Mouse (Mus musculus) cerebellum, adult 11-12 months (tissue): ENCODE results near the gene Muc5b.
"Not testable (repeated sequence)": the region's sequence is repeated elsewhere in the genome, so short reads cannot be mapped to it uniquely, and the experiment has no call there.

ENCODE experiments used
- DNase-seq: peaks from one replicate; pipeline ENCODE4 v3.0.0; 2022

Muc5b gene

DNA sequence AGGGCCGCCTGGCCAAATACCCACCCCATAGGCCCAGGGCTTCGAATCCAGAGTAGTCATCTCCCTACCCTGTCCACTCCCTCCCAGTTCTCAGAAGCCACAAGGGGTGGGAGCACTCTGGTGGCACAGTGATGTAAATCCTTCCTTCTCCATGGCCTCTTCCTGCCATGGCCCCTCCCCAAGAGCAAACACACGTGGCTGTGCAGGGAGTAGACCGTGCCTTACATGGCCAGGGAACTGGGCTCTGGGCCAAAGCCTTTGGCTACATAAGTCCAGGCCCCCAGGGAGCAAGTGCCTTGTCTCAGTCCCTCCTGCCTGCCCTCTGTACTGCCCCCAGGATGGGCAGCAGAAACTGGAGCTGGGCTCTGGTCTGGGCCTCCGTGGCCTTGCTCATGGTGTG lies at the start of gene Muc5b:
Gene Muc5b, plus strand, starts transcription at position 292 of the 400 bp plus-strand sequence.
- no peak for DNase-seq

DNA sequence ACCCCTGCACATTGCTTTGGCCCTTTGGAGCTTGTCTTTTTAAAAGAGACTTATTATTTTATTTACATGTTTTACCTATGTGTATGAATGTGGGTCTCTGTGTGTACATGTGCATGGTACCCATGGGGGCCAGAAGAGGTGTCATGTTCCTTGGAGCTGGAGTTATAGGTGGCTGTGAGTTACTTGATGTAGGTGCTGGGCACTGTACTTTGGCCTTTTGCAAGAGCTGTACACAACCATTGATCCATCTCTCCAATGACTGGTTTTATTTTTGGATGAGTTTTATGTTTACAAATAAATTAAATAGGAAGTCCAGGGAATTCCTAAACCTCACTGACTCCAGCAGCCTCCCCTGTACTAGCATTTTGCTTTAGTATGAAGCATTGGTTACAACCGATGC lies 44.6 kb upstream of the Muc5b start:
- no peak for DNase-seq

GRCm38 (mm10) chr7:141803206-141803605 lies 35.7 kb upstream of the Muc5b start:
- no peak for DNase-seq

DNA sequence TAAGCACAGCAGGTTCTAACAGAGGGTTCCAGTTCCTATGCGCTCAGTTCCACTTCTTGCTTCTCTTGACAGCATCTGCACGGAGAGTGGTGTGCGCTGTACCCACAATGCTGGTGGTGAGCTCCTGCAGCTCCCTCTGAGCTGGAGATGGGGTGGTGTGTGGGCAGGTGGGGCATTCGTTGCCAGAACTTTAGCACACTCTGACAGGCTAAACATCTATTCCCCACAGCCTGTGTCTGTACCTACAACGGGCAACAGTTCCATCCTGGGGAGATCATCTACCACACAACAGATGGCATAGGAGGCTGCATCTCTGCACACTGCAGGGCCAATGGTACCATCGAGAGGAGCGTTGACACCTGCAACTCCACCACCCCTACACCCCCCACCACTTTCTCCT lies 33.5 kb upstream of the Muc5b start:
- DNase-seq: no peak

GRCm38 (mm10) chr7:141807823-141808222 lies 31.0 kb upstream of the Muc5b start:
- DNase-seq: not testable (repeated sequence)

DNA sequence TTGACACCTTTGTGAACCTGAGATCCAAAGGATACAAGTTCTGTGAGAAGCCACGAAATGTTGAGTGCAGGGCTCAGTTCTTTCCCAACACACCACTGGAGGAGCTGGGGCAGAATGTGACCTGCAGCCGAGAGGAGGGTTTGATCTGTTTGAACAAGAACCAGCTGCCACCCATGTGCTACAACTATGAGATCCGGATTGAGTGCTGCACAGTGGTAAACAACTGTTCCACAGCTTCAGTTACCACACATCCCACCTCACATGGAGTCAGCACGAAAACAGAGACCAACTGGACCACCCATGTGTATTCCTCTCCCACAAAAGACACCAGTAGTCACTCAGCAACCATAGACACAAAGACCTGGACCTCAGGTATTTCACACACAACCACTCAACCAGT lies 28.9 kb upstream of the Muc5b start:
- not testable (repeated sequence) for DNase-seq

DNA sequence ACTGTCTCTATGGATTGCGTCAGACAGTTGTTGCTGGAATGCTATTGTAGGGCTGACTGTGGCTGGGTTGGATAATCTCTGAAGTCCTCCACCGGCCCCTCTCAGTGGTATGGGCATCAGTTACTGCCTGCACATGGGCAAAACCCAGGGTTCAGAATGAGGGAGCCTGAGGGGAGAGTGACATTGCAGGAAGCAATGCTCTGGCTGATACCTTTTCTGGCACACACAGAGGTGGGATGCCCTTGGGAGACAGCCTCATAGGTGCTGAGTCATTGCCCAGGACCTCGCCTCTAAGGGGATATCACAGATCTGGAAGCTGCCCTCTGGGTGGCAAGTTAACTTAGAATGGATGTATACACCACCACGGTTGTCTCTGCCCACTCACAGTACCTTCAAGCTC lies 25.5 kb upstream of the Muc5b start:
- no peak for DNase-seq

DNA sequence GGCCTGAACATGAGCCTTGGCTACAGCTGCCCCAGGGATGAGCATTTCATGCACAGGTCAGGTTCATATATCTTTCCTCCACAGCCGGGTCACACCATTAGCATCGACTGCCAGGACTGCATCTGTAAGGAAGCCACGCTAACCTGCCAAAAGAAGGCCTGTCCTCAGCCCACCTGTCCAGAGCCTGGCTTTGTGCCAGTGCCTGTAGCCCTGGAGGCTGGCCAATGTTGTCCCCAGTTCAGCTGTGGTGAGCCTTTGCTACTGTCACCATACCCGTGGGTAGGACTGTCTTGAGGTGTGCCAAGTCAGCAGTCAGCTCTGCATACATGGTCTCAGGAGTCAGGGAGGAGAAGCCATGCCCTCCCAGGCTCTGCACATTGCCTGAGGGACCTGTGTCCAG lies 23.5 kb upstream of the Muc5b start:
- peak; percentile 20 for DNase-seq

DNA sequence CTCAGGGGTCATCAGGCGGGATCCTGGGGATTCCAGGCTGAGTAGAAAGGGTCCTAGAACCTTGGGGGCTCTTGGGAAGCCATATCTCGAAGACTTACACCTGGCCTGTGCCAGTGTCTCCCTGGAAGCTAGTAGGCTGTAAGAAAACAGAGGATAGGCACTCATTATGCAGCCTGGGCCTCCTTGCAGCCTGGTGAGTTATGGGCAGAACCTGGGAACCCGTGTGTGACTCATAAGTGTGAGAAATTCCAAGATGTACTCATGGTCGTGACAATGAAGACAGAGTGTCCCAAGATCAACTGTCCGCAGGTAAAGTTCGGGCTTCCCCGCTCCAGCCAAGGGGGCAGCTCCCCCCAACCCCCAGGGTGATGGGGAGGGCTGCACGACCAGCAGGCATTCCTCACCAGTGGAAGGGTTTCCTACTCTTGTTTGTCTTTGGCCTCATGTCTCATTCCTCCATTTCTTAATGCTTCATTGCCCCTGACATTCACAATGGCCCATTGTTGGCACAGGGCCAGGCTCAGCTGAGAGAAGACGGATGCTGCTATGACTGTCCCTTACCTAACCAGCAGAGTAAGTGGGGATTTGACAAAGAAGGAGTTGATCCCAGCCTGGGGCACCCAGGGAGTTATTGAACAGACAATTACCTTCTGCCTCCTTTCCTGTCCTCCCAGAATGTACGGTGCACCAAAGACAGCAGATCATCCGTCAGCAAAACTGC lies 21.4 kb upstream of the Muc5b start:
- DNase-seq: no peak

DNA sequence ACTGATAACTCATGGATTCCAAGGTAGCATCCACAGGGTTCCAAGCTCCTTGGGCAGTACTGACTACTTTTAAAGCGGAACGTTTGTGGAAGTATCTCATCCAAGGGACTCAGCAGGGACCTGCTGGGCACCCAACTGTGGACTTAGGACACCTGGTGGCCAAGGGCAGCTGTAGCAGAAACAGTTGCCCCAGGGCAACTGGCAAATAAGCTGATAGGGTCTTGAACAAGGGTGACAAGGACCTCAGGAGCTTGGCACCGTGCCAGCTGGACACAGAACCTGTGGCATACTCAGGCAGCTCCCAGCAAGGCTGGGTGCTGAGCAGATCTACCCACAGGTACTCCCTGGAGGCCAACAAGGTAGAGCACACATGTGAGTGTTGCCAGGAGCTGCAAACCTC lies 20.6 kb upstream of the Muc5b start:
- DNase-seq: no peak

- DNase-seq: no peak
Measured at GRCm38 (mm10) chr7:141822582-141823261, 16.1 kb upstream of the Muc5b start.

- DNase-seq: no peak
Measured at GRCm38 (mm10) chr7:141823699-141824098, 15.2 kb upstream of the Muc5b start.

DNA sequence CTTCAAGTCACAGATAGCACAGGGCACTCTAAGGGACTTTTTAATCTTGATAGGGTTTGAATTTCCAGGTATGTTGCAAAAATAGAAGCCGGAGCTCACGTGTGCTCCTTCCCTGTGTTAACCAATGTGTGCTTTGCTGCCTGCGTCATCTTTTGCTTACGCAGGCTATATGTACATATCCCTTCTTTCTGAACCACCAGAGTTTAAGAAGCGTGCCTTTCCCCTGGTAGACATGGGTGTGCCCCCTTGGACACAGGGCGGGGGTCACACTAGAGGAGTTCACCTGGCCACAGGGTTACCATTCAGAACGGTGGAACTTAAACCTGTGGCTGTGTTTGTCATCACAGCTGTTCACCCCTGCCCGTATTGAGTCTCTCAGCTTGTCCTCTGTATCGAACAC lies 14.5 kb upstream of the Muc5b start:
- DNase-seq: no peak

DNA sequence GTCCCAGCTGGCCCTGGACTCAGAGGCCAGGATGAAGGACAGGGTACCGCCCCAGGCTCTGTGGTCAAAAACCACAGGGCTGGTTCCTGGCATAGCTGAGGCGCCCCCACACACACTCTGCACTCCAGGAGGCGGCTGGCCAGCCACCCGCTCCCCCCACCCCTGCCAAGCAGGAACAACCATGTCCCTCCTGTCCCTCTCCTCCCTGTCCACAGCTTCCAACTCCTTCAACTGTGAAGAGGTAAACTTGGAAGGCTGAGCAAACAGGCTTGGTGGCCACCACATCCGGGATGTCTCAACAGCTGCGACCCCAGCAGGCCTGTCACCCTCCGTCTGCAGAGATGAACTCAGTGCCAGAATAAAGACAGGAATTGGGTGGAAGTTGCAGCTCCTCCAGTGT lies 2.9 kb upstream of the Muc5b start:
- no peak for DNase-seq

- no peak for DNase-seq
Measured at GRCm38 (mm10) chr7:141836423-141836822, 2.4 kb upstream of the Muc5b start.

GRCm38 (mm10) chr7:141840354-141840753 lies 1.5 kb downstream of the Muc5b start:
- DNase-seq: no peak

- no peak for DNase-seq
Measured at GRCm38 (mm10) chr7:141861046-141861445, 22.2 kb downstream of the Muc5b start.

- no peak for DNase-seq
Measured at GRCm38 (mm10) chr7:141869644-141870043, 30.8 kb downstream of the Muc5b start.

GRCm38 (mm10) chr7:141870553-141870952 lies 31.7 kb downstream of the Muc5b start:
- DNase-seq: no peak

DNA sequence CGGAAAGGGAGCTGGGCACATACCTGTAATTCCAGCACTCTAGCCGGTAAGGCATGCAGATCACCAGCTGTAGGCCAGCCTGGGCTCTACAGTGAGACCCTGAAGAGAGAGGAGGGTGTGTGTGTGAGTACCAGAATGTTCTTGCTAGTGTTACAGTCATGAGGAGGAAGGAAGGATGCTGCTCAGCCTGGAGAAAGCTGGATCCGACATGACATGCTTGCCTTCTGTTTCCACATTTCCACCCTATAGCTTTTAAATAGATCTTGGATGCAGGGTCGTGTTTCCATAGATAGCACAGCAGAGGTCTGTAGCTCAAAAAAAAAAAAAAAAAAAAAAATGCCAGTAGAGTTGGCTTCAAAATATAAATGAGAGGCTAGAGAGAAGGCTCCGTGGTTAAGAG lies 36.0 kb downstream of the Muc5b start:
- DNase-seq: no peak

GRCm38 (mm10) chr7:141878813-141879212 lies 39.9 kb downstream of the Muc5b start:
- DNase-seq: no peak

- DNase-seq: peak; percentile 52
Measured at GRCm38 (mm10) chr7:141892151-141892550, 53.3 kb downstream of the Muc5b start.

DNA sequence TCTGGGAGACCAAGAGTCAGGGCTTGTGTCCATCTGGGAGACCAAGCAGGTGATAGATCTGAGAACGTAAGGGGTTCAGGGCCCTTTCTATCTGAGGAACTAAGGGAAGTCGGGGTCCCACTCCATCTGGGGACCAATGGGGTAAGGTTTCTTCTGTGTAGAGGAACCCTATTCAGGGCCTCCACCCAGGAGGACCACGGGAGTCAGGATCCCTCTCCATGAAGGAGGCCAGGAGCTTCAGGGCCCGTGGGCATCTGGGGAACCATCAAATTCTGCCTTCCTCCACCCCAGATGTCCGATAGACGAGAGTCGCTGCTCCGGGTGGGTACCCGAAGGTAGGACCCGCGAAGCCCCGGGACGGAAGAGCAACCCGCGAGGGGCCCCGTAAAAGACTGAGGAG lies 63.0 kb downstream of the Muc5b start:
- no peak for DNase-seq

DNA sequence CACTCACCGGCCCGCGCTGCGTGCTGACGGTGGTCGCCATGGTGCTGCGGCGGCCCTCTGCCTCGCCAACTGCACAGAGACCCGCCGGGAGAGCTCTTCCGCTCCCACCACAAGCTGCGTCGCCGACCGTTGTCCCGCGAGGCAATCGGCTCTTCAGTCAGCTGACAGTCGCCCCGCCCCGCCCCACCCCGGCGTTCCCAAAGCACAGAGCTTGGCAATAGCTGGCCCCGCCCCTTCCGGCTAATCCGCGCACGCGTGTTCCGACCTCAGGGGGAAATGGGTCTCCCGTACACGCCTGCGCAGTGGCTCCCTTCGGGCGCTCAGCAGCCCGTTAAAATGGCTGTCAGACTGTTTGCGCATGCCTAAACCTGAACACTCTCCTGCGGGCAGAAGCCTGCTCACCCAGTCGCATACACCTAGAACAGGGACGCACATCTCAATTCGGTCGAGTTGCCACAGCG lies 63.4 kb downstream of the Muc5b start:
- peak; percentile 99 for DNase-seq

- no peak for DNase-seq
Measured at GRCm38 (mm10) chr7:141902791-141903190, 63.9 kb downstream of the Muc5b start.
